Mouse (Mus musculus) neural tube, embryonic 10.5 days (tissue): Measurements from ENCODE around the gene Zfp324.
"Not testable (repeated sequence)": the region's sequence is repeated elsewhere in the genome, so short reads cannot be mapped to it uniquely, and the experiment has no call there.

Experiments
- DNase-seq: peaks from one replicate; pipeline ENCODE4 v3.0.0-alpha.2; 2017; ENCODE audit warnings: low spot score; ENCODE audit errors: extremely low spot score

Gene Zfp324

DNA sequence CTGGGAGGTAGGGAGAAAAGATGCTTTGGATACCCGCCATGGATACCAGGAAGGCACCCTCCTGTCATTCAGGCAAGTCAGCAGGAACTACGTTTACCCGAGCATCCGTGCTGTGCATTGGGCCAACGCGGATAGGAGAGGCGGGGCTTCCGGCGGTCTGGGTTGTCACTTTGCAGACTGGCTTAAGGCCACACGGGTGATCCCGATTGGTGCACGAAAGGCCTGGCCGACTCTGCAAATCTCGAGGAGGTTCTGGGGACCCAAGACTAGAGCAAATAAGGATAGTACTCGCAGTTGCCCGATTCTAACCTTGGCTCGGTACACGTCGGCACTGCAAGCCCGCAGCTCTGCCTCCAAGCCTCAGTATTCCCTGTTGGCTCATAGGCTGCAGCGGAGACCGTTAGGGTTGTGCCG lies at the start of gene Zfp324:
Zfp324 (plus strand) TSS at position 161 of the 414 bp plus-strand sequence.
- DNase-seq, result peak; percentile 82

DNA sequence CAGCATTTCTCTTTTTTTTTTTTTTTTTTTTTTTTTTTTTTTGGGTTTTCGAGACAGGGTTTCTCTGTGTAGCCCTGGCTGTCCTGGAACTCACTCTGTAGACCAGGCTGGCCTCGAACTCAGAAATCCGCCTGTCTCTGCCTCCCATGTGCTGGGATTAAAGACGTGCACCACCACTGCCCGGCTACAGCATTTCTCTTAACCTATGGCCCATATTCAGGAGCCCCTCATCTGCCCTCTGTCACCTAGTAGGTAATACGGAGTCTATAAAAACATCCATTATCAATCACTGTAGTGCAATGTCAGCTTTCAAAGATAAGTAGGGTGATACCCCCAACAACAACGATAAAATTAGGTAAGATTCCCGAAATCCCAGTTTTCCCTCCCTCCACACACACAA lies 45.1 kb upstream of the Zfp324 start:
- not testable (repeated sequence) for DNase-seq

DNA sequence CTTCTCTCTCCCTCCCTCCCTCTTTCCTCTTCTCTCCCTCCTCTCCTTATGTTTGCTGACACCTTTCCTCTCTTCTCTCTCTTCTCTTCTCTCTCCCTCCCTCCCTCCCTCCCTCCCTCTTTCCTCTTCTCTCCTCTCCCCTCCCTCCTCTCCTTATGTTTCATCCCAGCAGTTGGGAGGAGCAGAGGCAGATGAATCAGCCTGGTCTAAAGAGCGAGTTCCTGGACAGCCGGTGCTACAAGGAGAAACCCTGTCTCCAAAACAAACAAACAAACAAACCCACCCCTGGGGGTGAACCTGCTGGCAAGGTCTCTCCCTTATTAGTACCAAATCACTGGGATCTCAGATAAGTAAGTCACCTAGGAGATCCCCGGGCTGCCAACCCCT lies 44.3 kb upstream of the Zfp324 start:
- no peak for DNase-seq

DNA sequence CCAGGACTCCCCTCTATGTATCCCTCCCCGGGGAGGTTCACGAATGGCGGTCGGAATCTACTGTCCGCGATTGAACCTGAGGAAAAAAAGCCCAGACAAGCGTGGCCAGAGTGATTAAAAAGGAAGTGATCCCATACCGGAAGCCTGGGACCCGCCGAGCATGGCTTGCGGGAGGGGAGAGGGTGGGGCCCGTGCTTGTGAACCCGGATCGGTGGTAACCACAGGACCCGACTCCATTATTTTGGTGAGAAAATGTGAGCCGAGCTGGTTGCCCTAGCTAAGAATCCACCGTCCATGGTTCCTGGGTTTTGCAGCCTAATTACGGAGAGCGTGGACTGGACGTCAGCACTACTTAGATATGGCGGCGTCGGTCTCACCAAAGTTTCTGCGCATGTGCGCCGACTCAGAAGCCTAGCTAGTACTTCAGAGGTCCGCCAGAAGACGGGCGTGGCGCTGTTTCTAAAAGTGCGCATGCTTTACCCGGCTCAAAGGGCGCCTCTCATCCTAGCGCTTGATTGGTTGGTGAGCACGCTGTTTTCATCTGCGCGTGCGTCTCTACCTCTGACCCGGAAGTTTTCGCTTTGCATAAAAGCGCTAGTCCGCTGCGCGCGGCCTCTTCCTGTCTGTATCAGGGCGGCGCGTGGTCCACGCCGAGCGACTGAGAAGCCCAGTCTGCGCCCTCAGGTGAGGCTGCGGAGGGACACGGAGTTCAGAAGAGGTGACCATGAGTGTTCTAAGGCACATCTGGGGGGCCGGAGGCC lies 43.8 kb upstream of the Zfp324 start, which contains the start of gene Rps5:
Rps5 (plus strand) TSS at position 586 of the 761 bp plus-strand sequence.
- DNase-seq, result peak; percentile 96

DNA sequence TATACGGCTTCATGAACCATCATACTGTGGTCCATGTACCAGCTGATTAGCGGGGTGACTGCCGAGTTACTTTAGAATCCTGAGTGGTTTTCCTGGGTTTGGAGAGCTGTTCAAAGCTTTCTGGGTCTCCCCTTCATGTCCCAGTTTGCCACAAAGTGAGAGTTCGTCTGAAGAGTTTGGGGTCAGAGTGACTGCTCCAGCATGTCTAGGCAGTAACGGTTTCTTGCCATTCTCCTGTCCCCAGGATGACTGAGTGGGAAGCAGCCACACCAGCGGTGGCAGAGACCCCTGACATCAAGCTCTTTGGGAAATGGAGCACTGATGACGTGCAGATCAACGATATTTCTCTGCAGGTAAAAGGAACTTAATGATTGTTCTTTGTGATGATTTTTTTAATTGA lies 42.9 kb upstream of the Zfp324 start:
- no peak for DNase-seq

DNA sequence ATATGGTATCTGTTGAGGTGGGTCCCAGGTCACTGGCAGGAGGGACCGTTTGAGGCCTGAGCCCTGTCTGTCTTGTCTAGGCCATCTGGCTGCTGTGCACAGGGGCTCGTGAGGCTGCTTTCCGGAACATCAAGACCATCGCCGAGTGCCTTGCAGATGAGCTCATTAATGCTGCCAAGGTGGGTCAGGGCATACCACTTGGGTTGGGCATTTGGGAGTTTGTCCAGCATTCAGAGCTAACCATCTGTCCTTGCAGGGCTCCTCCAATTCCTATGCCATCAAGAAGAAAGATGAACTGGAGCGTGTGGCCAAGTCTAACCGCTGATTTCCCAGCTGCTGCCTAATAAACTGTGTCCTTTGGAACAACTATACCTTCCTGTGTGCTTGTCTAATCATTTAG lies 39.3 kb upstream of the Zfp324 start:
- DNase-seq, result no peak

DNA sequence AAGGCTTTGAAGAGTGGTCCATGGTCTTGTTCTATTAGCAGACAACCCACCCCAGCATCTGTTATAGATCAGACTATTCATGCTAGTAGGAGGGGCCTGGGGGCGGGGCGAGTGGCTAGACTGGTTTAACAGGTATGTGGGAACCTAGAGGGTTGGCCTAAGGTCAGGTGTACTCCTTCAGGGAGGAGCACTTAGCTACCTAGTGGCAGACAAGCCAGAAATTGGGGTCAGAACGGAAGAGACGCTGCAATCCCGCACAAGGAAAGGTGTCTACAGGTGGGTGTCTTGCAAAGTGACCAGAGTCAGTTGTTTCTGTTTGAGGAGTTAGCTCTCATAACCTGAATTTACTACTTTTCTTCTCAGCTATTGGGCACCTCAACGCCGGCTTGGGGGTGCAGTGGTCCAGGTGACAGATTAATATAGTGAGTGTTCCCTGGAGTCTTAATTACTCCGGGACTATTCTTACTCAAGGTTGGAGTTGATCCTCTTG lies 38.4 kb upstream of the Zfp324 start, which contains the start of gene Rnf225:
Rnf225 (plus strand) TSS at position 226 of the 490 bp plus-strand sequence.
- DNase-seq, result peak; percentile 45

DNA sequence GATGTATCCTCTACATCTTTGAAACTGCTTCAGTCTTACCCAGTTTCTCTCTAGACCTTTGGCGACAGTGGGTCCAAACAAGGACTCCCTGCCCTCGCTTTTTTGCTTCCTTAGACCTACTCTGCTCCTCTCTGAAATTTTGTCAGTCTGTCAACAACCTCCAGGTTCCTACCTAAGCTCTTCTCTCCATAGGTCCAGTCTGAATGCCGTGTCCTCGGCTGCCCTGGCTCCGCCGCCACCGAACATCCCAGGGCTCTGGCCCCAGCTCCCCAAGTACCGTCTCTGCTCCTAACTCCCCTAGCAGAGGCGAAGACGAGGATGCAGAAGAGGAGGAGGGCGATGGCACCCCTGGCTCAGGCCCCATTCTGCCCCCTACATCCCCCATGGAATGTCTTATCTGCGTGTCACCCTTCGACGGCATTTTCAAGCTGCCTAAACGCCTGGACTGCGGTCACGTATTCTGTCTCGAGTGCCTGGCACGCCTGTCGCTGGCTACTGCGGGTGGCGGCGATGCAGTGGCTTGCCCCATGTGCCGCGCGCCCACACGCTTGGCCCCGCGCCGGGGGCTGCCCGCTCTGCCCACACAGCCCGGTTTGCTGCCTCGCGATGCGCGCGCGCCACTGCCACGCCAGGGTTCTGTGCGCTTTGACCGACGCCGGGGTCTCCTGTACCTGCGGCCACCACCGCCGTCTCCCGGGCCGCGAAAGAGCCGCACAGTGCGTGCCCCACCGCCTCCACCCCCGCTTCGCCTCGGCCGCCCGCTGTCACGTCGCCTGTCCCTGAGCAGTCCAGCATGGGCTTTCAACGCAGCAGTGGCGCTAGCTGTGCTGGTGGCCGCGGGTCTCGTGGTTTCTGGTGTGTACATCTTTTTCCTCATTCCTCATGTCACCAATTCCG lies 37.7 kb upstream of the Zfp324 start:
- DNase-seq, result peak; percentile 59

DNA sequence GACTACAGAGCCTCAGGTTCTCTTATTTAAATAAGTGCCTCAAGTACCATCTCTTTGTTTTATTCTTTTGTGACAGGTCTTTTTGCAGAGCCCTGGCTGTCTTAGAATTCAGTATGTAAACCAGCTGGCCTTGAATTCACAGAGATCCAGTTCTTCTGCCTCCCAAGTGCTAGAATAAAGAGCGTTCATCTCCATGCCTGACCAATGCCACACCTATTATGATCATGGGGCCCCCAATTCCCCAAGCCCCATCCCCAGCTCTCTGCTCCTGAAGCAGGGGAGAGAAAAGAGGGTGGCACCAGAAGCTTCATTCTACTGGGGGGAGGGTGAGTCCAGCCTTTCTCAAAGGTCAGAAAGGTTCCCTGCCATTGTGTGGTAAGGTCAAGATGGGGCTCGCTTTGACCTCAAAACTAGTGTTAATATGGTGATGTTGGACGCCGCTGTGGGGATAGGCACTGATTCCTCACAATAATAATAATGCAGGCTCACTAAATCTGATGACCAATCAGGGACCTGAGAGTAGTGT lies 32.0 kb upstream of the Zfp324 start:
- no peak for DNase-seq

DNA sequence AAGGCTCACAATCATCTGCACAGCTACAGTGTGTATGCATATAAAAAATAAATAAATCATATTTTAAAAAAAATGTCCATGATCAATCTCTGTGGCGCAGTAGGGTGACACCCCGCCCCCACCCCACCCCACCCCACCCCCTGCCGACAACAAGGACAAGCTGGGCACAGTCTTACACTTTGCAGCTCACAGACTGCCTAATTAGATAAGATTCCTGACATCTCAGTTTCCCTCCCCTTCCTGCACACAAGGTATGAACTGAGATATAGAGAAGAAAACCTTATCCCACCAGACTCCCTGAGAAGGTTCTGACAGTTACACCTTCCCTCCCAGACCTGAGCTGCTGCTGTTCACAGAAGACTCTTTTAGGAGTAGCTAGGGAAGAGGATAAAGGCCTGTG lies 30.8 kb upstream of the Zfp324 start:
- DNase-seq, result no peak

DNA sequence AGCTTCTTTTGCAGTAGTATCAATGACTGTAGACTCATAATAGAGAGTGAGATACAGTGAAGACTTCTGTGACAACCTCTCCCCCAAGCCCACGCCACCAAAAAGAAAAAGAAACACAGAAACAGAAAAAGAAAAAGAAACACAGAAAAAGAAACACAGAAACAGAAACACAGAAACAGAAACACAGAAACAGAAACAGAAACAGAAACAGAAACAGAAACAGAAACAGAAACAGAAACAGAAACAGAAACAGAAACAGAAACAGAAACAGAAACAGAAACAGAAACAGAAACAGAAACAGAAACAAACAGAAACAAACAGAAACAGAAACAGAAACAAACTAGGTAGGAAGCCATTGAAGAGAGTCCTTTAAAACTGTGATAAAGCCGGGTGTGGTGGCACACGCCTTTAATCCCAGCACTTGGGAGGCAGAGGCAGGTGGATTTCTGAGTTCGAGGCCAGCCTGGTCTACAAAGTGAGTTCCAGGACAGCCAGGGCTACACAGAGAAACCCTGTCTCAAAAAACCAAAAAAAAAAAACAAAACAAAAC lies 28.3 kb upstream of the Zfp324 start:
- not testable (repeated sequence) for DNase-seq

DNA sequence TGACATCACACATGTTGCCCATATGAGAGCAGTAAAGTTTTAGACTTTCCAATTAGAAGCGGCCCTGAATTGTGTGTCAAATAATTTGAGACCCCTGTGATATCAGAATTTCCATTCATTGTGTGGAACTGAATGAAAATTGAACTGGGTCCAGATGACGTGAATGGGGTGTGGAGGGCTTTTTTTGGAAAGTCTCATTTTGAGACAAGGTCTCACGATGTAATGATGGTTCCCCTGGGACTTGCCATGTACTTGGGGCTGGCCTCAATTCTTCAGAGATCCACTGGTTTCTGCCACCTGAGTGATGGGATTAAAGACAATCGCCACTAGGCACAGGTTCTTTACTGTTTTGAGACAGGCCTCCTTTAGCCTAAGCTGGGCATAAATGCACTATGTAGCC lies 25.0 kb upstream of the Zfp324 start:
- DNase-seq, result no peak

DNA sequence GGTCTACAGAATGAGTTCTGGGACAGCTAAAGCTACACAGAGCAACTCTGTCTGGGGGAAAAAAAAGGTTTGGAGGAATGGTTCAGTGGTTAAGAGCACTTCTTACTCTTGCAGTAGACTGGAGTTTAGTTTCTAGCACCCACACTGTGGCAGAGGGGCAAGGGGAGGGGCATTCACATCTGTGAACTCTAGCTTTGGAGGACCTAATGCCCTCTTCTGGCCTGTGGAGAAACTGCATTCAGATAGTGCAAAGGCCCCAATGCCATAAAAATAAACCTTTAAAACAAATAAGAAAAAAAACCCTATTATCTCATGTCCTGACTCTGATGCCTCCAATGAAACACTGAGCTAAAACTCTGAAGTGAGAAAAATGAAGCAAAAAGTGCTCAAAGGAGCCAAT lies 22.1 kb upstream of the Zfp324 start:
- DNase-seq, result no peak

DNA sequence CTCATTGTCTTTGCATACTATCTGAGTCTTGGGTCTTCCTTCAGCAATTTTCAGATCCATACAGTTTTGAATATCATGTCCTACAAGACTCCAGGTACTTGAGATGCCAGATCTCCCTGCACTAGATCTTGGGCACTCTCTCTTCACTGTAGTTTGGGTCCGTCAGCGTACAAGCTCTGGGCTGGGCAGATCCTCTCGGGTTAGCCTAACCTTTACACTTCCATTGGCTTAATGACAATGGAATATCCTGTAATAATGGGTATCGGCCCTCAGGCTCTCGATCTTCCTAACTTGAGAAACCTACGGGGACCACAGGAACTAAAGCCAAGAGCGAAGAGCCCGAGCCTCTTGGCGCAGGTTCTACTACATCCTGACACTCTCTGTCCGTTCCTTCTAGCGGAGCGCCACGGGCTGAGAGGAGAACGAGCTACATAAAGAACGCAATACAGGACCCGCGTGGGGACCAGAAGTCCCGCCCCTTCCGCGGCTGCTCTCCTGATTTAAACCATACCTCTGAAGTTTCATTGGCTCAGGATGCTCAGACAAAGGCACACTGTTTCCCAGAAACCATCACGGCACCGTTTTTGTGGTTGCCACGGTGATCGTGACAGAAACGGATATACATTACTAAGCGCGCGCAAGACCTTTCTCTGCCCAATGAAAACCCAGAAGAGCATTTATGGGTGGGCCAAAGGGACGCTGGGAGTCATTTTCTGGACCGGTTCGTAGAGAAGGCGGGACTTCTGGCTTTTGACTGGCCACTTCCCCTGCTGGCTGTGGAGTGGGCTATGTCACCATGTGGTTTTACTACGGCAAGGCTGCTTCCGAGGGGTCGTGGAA lies 16.4 kb upstream of the Zfp324 start:
- DNase-seq, result peak; percentile 93

DNA sequence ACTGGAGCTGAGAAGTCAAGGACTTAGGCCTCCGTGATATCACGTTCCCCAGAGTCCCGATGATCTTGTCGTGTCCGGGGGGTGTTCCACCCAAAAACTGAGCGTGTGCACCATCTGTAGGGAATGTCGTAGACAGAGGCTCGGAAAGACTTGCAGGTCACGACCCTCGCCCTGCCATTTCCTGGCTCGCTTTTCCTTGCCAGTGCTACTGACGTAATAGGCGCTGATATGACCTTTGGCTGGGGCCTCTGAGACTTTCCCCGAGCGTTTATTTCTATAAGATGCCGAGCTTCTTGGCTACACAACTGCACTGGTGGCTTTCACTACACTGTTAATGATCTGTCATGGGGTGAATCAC lies 15.8 kb upstream of the Zfp324 start:
- DNase-seq, result no peak

DNA sequence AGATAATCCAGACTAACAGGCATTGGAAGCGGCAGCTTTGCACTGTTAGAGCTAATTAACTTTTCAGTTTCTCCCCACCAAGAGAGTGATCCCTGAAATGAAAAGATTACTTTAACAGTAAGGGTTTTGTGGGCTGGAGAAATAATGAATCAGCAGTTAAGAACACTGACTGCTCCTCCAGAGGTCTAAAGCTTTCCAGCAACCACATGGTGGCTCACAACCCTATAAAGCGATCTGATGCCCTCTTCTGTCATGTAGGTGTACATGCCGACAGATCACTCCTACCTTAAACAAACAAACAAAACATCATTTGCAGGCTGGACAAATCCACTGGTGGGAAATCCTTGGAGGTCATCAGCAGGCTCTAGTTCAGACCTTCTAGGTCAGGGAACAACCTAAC lies 10.7 kb upstream of the Zfp324 start:
- DNase-seq, result no peak

DNA sequence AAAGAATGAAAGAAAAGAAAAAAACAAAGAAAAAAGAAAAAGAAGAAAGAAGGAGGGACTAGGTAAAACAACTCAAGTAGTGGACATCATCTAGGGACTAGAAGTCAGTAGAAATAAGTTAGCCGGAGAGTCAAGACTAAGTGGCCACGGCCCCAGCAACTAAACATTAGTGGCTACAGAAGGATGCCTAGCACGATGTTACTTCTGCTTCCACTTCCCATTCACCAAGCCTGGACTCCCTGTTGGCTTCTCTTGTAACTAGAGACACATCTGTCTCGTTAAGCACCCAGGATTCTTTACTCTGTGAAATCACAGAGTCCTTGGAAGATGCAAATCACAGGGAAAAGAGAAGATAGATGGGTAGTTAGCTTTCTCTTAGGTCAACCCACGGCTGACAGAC lies 8.1 kb upstream of the Zfp324 start:
- no peak for DNase-seq

DNA sequence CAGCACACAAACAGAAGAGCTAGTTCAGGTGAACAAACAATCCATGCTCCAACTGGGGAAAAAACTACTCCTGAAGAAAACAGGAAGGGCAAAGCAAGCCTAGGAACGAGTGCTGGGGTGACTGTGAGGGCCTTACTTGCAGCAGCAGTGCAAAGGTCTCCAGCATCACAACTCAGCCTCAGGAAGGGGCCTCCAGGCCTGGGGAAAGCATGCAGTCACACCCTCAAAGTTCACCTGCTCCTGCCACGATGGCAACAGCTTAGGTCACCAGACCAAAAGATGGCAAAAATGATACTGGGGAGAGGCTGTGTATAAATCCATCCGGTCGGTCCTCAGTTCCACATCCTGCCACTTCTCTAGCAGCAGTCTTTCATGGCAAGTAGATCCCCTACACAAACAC lies 6.7 kb upstream of the Zfp324 start:
- no peak for DNase-seq

DNA sequence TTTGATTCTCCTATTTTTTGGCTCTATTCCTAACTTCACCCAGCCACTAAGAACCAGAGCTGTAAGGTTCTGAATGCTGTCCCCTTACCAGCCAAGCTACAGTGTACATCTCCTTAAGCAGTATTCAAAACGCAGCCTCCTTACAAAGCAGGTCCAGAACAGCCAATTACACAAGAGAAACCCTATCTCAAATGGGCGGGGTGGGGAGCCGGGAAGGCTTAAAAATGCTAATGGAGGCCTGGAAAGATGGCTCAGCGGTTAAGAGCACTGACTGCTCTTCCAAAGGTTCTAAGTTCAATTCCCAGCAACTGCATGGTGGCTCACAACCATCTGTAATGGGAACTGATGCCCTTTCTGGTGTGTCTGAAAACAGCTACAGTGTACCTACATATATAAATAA lies 5.9 kb upstream of the Zfp324 start:
- DNase-seq, result no peak

DNA sequence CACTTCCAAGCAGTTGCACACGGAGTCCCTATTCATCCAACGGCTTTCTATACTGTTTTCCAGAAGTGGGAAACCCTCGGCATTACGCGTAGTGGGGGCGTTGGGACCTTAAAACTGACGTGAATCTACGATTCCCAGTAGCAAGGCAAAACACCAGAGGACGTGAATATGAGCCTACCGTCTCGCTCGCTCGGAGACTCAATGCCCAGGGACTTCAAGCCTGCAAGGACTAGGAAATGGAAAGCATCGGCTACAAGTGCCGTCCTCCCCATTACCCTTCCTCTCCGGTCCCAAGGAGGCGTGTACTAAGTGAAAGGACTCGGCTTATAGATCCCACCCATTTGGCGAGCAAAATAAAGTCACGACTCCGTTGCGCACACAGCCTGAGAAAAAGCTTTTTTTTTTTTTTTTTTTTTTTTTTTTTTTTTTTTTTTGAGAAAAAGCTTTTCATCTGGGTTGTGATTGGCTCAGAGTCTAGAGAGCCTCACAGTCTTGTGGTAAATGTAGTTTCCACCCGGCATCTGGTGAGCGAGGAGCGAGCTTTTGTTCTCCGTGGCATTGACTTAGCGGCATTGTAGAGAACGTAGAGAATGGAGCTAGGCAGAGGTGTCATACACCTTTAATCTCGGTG lies 4.0 kb upstream of the Zfp324 start:
- DNase-seq, result peak; percentile 65
